Mouse (Mus musculus) heart, adult 8-10 months (tissue): ENCODE data around the gene Vps72. TPM values are rescaled to one million over a fixed set of nuclear protein-coding genes. Genes with fewer than 3 reads are reported as not detected.
"Not testable (repeated sequence)": the region's sequence is repeated elsewhere in the genome, so short reads cannot be mapped to it uniquely, and the experiment has no call there.

Experiments used
- DNase-seq: peaks from one replicate; pipeline ENCODE4 v3.0.0; 2022; ENCODE audit warnings: low spot score
- total RNA-seq, 4 experiments: library from RNA; stranded (reverse); gene quantifications; 2 replicates each; pipeline ENCODE4 v1.2.4; 2022

Vps72 gene
- total RNA-seq, result 10 to 100 TPM; 27.9 to 35.3 (median 32.0) TPM

DNA sequence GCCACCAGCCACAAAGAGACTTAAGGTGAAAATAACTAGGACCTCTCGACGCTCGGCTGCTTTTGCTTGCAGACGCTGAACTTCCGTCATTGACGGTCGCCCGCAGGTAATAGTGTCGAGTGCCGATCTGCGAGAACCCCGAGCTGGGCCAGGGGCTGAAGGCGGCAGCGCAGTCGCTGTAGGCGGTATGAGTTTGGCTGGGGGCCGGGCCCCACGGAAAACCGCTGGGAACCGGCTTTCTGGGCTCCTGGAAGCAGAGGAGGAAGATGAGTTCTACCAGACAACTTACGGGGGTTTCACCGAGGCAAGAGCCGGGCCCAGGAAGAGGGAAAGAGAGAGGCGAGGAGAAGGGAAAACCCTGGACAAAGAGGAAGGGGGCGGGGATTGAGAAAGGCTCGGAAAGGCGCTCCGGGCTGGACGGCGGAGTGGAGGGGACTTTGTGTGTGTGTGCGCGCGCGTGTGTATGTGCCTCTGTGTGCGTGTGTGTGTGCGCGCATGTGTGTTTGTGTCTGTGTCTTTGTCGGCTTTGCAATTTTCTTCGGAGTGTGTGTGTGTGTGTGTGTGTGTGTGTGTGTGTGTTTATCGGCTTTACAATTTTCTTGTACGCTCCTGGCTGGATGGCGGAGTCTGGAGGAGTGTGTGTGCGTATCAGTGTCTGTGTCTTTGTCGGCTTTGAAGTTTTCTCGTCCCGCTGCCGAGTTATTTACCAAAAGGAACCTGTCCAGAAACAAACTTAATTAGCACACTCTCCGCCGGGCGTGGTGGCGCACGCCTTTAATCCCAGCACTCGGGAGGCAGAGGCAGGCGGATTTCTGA is at the start of gene Vps72:
TSS of gene Vps72 (plus strand) at position 112 of the 816 bp plus-strand sequence.
- DNase-seq, result peak; percentile 89

DNA sequence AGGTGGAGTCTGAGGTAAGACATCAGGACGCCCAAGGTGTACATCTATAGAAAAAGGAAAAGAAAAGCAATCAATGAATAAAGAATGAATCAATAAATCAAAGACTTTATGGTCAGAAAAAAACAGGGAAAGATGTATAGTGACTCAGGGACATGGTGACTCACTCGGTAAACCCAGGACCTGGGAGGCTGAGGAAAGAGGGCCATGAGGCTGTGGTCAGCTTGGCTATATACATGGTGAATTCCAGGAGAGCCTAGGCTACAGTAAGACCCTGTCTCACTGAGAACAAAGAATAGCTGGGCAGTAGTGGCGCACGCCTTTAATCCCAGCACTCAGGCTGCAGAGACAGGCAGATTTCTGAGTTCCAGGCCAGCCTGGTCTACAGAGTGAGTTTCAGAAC is 47.1 kb upstream of the Vps72 start:
- no peak for DNase-seq

DNA sequence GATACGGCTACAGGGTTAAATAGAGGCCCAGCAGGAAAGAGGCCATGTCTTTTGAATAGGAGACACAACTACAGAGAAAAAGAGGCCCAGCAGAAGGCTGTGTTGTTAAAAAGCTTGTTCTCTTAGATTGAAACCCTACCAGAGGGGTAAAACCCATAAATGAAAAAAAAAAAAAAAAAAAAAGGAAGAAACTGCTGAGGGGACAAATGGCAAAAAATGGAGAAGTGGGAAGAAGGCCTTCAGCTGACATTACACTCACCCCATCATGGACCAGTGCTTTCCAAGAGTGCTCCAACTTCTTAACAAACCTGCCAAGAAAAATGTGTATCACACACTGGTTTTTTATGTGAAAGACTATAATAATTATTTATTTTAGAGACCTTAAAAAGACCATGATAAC is 45.3 kb upstream of the Vps72 start:
- no peak for DNase-seq

DNA sequence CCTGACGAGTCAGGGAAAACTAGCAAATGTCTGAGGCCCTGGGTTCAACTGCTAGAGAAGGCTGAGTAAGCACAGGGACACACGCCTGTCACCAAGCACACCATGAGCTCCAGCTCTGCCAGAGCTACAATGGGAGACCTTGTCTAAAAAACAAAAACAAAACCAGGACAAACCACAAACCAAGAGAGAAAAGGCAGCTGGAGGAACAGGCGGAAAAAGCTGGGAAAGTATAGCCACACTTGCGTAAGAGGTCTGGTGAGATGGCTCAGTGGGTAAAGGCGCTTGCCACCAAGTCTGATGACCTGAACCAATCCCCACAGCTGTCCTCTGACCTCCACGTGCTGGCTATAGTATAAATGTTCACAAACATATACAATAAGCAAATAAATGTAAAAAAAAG is 44.7 kb upstream of the Vps72 start:
- DNase-seq, result no peak

DNA sequence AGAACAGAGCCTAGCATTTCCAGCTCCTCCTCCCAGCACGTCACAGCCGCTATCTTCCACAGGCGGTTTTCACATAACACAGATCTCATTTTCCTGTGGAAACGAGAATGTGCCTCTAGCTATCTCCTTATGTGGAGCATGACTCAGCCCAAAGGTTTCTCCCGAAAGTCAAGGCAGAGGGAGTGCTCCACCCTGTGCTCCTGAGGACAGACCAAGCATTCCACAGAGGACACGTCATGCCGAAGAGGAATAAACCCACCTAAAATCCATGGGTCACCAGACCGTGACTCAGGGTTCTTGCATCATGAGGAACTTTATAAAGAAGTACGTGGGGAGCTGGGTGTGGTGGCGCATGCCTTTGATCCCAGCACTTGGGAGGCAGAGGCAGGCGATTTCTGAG is 44.3 kb upstream of the Vps72 start:
- DNase-seq, result no peak

DNA sequence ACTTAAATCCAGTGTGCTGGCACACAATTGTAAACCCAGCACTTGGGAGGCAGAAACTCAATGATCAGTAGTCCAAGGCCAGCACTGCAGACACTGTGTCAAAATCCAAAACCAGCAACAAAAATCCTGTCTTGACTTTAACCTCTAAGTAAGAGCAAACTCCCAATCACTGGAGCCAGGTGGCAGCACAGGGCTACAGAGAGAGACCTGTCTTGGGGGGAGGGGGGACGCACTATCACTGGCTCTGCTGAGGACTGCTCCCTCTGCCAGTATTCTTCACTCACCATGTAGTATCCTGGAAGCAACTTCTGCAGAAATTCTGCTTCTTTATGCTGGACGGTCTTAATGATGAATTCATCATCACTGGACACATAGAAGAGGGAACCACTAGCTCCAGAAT is 39.2 kb upstream of the Vps72 start:
- DNase-seq, result no peak

DNA sequence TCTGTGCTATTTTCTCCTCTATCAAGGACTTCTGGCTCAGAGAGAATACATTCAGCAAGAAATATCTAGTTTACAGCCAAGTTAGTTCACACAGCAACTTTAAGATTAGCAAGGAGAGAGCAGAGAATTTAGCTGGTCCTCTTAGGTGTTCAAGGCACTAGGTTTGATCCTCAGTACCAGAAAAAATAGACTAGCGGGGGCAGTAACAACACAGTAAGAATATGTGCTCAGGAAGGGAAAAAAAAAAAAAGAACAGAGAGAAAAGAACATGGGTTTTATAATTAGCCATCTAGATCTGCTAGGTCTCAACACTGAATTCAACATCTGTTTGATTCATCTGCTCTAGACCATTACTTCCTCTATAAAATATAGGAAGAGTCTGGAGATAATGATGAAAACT is 22.8 kb upstream of the Vps72 start:
- DNase-seq, result no peak

DNA sequence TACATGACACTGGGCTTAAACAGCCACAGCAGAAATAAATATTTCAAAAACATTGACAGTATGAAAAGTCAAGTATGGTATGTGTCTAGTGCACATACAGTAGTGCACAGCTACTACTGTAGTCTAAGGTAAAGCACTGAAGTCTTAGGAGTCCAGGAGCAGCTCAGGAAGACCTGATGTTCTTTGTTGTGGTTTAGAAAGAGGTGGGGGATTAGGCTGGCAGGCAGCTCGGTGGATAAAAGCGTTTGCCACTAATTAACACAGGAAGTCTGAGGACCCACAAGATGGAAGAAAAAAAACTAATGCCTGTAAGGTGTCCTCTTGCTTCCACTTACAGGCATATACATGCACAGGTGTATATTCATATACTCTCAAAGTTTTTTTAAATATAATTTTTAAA is 10.0 kb upstream of the Vps72 start:
- no peak for DNase-seq

DNA sequence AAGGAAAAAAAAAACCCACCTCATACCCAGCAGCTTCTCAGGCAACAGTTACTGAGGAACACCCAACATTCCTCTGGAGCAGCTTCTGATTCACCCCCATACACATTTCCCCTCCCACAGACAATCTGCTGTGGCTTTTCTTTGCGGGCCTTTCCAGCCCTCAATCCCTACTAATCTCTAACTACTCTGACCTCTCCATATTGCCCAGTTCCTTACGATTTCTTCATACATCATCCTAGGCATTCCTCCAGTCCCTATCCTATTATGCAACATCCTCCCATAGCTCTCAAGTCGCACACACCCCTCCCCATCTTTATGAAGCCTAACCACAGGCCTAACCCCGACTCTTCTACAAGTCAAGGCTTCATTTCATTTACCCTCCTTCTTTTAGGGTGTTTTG is 5.7 kb upstream of the Vps72 start:
- no peak for DNase-seq

DNA sequence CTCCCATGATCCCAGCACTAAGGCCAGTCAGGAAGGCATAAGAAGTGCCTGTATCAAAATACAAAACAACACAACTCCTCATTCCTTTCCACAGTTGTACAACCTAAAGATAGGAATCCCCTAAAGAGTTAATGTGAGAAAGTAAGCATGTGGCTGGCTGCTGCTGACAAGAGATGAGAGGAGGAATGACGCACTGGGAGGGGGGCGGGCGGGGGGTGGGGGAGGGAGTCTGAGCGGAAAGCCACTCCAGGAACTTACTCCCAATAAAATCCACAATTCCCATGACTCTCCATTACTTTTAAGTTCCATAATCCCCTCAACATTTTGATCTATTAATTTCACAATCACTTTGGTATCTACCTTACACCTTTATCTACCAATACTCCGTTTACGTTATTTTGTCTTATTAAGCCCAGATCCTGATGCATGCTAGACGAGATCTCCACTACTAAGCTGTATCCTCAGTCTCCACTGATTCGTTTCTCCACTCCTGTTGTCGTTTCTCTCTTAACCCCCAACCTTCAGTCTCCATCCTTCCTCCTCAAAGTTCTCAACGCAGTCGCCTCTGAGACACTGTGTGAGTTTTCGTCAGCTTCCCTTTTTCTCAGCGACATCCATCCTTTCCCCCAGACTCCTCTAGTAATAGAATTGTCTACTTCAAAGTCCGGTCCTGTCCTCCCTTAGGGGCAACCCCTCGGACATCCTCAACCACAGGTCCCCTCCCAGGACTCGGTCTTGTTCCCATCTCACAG is 5.1 kb upstream of the Vps72 start:
- no peak for DNase-seq

DNA sequence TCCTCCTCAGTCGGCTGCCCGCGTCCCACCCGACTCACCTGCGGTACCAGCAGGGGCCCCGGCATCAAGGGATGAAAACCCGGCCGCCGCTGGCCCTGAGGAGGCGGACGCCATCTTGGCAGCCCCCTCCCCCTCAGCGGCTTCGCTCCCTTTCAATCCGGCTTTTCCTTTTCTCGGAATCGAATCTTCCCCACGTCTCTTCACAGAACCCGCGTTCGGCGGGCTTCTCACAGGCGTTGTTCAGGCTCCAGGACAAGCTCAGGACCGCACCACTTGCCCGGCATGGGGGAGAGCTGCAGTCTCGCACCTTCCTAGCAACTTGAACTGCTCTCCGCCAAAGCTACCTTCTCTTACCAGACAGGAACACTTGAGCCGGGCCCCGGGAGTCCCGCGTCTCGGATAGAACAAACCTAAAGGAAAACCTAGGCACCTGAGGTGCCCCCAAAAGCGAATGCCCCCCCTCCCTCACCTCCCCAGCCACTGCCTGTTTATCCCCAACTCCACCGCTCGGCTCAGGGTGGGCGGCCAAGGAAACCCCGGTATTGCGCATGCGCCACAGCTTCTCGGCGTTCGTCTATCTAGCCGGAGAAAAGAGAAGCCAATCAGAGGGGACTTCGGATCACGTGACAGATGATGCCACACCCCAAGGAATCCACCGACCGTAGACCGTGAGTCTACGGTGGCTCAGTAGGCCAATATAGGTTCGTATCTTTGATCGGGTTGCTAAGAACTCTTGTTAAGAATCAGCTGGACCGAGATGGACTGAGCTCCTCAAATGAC is 4.3 kb upstream of the Vps72 start, which contains the start of gene Pip5k1a:
TSS of gene Pip5k1a (minus strand) at position 593 of the 780 bp plus-strand sequence.
- DNase-seq, result peak; percentile 96

DNA sequence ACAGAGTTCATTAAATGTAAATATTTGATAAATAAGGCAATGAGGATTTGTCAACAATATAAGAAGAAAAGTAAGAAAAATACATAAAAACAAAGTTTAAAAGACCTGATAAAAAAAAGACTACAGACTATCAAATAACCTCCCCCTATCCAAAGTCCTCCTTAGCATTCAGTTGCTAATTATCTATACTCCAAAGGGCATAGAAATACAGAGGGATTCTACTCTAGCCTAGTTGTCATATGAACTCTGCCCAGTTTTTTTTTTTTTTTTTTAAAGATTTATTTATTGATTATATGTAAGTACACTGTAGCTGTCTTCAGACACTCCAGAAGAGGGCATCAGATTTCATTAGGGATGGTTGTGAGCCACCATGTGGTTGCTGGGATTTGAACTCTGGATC is 3.5 kb upstream of the Vps72 start:
- not testable (repeated sequence) for DNase-seq

DNA sequence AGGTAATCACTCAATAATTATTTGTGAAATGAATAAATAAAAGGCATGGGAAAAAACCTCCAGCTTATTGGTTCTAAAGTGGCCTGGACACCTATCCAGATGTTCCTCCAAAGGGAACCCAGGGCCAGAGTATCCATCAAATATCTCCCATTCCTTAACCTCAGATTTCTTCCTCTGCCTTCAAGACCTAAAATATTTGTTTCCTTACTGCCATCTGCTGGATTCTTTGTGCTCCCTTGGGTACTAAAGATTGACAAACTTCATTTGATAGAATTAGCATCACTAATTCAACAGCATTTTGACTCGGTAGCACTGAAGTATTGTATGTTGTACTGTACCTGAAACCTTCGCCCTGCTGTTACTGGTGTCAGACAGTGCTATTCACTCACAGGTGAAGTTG is 2.9 kb upstream of the Vps72 start:
- DNase-seq, result no peak

DNA sequence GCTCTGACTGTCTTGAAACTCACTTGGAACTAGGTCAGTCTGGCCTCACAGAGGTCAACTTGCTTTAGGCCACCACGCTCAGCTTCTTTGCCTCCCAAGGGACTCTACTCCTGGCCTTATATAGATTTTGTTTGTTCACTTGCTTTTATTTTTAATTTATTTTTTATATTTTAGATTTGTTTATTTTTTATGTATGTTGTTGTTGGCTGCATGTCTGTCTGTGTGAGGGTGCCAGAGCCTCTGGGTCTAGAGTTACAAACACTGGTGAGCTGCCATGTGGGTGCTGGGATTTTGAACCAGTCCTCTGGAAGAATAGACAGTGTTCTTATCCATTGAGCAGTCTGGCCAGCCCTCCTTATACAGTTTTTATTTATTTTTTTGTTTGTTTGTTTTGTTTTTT is 1.9 kb downstream of the Vps72 start:
- no peak for DNase-seq

DNA sequence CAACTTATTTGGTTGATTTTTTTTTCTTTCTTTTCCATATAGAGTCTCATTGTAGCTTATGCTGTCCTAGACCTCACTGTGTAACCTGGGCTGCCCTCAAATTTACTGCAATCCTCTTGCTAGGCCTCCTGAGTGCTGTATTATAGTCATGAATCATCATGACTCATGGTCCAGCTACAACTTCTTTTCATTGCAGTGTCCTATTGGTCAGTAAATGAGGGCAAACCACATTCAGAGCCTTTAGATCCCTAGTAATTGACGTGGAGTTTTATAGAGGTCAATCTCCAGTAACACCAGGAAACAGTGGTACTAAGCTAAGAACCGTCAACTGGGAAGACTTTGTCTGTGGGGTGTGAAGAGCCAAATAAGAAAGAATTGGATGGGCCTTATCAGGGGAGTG is 6.9 kb downstream of the Vps72 start:
- DNase-seq, result no peak

DNA sequence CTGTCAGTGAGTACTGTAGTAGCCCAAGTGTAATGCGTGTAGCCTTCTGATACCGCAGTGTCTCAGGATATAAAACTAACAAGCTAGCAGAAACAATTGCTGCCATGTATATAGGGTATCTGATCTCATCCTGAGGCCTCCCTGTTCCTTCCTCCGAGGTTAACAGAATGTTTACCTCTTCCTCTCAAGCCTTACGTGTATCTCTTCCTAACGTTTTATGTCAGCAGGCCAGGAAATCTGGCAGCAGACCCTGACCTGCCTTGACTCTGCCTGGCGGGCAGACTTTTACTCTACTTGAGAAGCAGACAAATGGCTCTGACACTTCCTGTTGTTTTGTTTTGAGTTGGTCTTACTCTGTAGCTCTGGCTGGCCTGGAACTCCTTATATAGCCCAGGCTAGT is 10.8 kb downstream of the Vps72 start:
- no peak for DNase-seq

DNA sequence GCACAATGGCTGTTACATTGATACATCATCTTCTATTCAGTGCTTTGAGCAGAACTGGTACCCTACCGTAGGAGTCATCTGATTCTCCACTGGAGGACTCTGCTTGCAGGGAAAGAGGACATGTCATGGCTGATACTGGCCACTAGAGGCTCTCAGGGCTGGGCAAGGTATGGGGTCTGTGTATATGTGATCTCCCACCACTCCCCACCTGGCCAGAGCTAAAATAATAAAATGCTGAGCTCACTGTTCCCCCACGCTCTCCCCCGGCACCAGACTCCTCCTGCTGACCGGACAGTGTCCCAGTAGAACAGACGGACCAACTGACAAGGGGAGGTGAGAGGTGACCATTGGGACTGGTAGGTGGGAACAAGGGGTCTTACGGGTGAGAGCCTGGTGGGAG is 13.4 kb downstream of the Vps72 start, which contains the start of gene Tmod4:
TSS of gene Tmod4 (plus strand) at position 231 of the 400 bp plus-strand sequence.
- no peak for DNase-seq

DNA sequence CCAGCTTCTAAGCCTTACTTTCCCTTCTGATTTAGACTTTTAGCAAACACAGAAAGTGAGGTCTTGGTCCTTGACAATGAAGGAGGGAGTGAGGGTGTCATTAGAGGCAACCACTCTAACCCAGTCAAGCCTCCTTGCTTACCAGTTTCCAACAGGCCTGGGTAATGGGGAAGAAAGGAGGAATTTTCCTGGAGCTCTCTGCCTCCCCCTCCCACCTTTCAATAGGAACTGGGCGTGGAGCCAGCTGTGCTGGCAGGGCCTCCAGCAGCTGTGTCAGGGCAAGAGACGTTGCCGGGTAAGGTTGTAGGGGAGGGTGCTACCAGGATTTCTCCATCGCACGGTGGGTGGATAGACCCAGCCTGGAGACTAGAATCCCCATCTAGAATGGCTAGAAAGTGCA is 14.2 kb downstream of the Vps72 start:
- no peak for DNase-seq

DNA sequence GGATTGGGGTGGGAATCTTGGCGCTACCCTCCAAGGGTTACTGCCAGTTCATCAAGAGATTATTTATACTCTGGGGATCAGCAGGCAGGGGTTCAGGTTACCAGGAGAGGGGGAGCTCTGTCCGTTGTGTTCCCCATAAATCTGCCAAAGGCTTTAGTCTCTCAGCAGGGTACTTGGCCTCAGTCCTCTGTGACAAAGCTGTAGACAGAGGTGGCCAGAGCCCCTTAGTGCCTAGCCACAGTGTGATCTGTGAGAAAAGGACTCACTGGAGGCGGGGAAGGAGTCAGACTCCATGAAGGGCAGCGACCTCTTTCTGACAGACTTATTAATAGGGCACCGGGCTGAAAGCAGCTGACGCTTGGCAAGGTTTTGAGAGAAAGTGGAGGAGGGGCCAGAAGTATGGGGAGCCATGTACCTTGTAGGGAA is 18.4 kb downstream of the Vps72 start:
- DNase-seq, result no peak

DNA sequence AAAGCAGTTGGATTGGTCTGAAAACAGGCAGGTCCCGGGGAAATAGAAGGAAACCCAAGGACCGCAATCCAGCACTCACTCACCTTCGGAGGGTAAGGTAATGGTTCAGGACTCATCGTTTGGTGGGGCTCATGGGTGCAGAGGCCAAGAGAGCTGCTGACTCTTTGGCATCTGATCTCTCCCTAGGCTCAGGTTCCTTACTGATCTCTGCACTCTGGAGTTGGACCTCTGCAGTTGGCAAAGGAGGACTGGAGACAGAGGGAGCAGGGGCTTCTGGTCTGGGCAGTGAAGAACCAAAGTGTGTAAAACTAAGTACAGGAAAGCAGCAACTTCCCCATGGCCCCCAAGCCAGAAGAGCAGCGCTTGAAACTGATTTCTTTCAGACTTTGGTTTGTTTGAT is 19.3 kb downstream of the Vps72 start:
- no peak for DNase-seq

DNA sequence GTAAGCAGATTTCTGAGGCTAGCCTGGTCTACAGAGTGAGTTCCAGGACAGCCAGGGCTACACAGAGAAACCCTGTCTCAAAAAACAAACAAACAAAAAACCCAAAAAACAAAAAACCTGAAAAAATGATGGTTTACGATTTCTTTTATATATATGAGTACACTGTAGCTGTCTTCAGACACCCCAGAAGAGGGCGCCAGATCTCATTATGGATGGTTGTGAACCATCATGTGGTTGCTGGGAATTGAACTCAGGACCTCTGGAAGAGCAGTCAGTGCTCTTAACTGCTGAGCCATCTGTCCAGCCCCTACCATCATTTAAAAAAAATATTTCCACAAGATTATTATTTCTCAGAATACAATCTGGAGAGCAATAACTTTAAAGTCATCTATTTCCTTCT is 21.6 kb downstream of the Vps72 start:
- not testable (repeated sequence) for DNase-seq

DNA sequence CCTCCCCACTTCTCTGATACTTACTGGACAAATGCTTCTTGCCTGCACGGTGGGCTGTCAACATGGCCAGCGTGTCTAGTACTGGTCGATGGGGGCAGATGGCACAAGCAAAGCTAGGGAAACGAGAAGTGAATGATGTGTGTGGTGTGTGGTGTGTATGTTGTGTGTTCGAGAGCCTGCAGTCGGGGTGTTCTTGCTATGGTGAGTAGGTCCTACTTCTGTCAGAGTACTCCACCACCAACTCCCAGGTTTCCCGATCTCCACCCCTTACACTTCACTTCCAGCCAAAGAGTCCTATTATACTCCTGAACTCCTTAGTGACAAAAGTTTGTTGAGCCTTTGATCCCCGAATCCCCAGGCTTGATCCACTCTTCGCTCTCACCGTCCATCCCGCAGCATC is 22.4 kb downstream of the Vps72 start:
- no peak for DNase-seq
